32 mouse cellular contexts compared by ENCODE assay signal in genomic region chr17:5264783-5265182, GRCm38 (mm10).
DNase-seq lines count a peak whose midpoint lies in the region; ATAC-seq and TF ChIP-seq lines count a peak whose summit lies in the region.
"Had no signal": no experiment of that assay in that cellular context is flagged by ENCODE, and none has a peak within 500 bp of the region (broad histone marks: within the 10 kb centered on the region; RNA-seq: fewer than 3 reads in every experiment).

No protein-coding gene starts in this region.

- DNase-seq in adrenal gland, postnatal 14 days: peak; percentile 37
- DNase-seq in adrenal gland, postnatal 10 days: no peak
- DNase-seq in lung, postnatal 0 days (ENCODE audit: low spot score): no peak
- DNase-seq in lung, adult 2 months: no peak
- peak; percentile 37 for DNase-seq in lung, postnatal 25 days (ENCODE audit: low spot score)
- no peak for DNase-seq in retina, embryonic 14.5 days (ENCODE audit: low spot score)
- DNase-seq: adrenal gland, adult 8-10 months; B cell, adult 2 months; cerebellum, adult 11 months; cerebellum, adult 2 months; cerebellum, adult 9-11 months; cerebellum, postnatal 25 days; embryo, embryonic 11 days; gastrocnemius, postnatal 25 days; heart, adult 18-20 months; heart, postnatal 10 days; heart, postnatal 36 days had no signal

- H3K4me1 ChIP-seq in lung, postnatal 0 days (ENCODE audit: insufficient read depth, low read depth, low read length): peaks cover 7% of the 10 kb centered on the region; the same call in 1 of the 2 replicates
- H3K4me1 ChIP-seq in lung, adult 2 months (ENCODE audit: control insufficient read depth, insufficient read depth, low read length): peaks cover 9% of the 10 kb centered on the region
- peaks cover 15% of the 10 kb centered on the region for H3K4me1 ChIP-seq in hindbrain, embryonic 16.5 days (ENCODE audit: control insufficient read depth, insufficient read depth, low read depth, low read length)
- H3K4me1 ChIP-seq: hindbrain, embryonic 10.5 days had no signal

- H3K9ac ChIP-seq in lung, postnatal 0 days (replicated peaks; ENCODE audit: low read depth): no peak overlapping the region
- no peak overlapping the region for H3K9ac ChIP-seq in hindbrain, embryonic 16.5 days (ENCODE audit: low read depth, low read length)
- H3K9ac ChIP-seq: embryonic facial prominence, embryonic 13.5 days; forebrain, embryonic 12.5 days; forebrain, embryonic 15.5 days; heart, embryonic 12.5 days; heart, embryonic 15.5 days; hindbrain, embryonic 13.5 days had no signal

- WGBS in lung, postnatal 0 days: 64% methylated on average over 3 of the region's 3 CpGs
- WGBS in lung, adult 2 months: 73% methylated on average over 3 of the region's 3 CpGs
- 83% methylated on average over 3 of the region's 3 CpGs for WGBS in hindbrain, embryonic 16.5 days

- peak; percentile 20; the same call in 1 of the 2 replicates for ATAC-seq in lung, postnatal 0 days
- peak; percentile 79 for ATAC-seq in megakaryocyte-erythroid progenitor cell, adult 5-6 weeks (replicated peaks; ENCODE audit: low FRiP score, low TSS enrichment, poor library complexity, severe bottlenecking)
- no peak for ATAC-seq in hindbrain, embryonic 16.5 days
- ATAC-seq: forebrain, embryonic 15.5 days; hindbrain, postnatal 0 days; Patski had no signal

- TF ChIP-seq EP300 in lung, postnatal 0 days (IDR thresholded peaks at IDR 0.05): no peak

- no peak overlapping the region for H3K27ac ChIP-seq in lung, postnatal 0 days (ENCODE audit: low read length)
- H3K27ac ChIP-seq in hindbrain, embryonic 16.5 days (ENCODE audit: low read depth, low read length): no peak overlapping the region
- H3K27ac ChIP-seq: embryonic facial prominence, embryonic 10.5 days; embryonic facial prominence, embryonic 13.5 days; forebrain, embryonic 12.5 days; forebrain, embryonic 15.5 days; heart, embryonic 15.5 days; hindbrain, embryonic 10.5 days; hindbrain, embryonic 13.5 days; hindbrain, postnatal 0 days had no signal

- no peaks in the 10 kb centered on the region for H3K9me3 ChIP-seq in lung, postnatal 0 days (ENCODE audit: low read length)
- H3K9me3 ChIP-seq in hindbrain, embryonic 16.5 days (ENCODE audit: control insufficient read depth, low read length): no peaks in the 10 kb centered on the region
- H3K9me3 ChIP-seq: embryonic facial prominence, embryonic 10.5 days; embryonic facial prominence, embryonic 13.5 days; forebrain, embryonic 12.5 days; forebrain, embryonic 15.5 days; G1E; heart, embryonic 12.5 days; heart, embryonic 15.5 days; hindbrain, embryonic 10.5 days; hindbrain, embryonic 13.5 days had no signal

- H3K4me3 ChIP-seq in lung, postnatal 0 days (ENCODE audit: low read depth, low read length): no peak overlapping the region
- no peak overlapping the region for H3K4me3 ChIP-seq in lung, adult 2 months (replicated peaks; ENCODE audit: extremely low read depth, low read depth, low read length)
- no peak overlapping the region for H3K4me3 ChIP-seq in hindbrain, embryonic 16.5 days (ENCODE audit: low read length)
- H3K4me3 ChIP-seq: embryonic facial prominence, embryonic 10.5 days; embryonic facial prominence, embryonic 13.5 days; erythroblast, embryonic 14.5 days; forebrain, embryonic 12.5 days; forebrain, embryonic 15.5 days; heart, embryonic 12.5 days; heart, embryonic 15.5 days; hindbrain, embryonic 10.5 days; hindbrain, embryonic 13.5 days had no signal

- no peak for TF ChIP-seq POLR2A in lung, adult 2 months (IDR thresholded peaks at IDR 0.05; ENCODE audit: borderline replicate concordance, extremely low read depth, low read depth, low read length)

- TF ChIP-seq CTCF in lung, postnatal 0 days (IDR thresholded peaks at IDR 0.05): no peak
- no peak for TF ChIP-seq CTCF in lung, adult 2 months (IDR thresholded peaks at IDR 0.05; ENCODE audit: insufficient read depth, low read length)

- no peak overlapping the region for H3K4me2 ChIP-seq in lung, postnatal 0 days (replicated peaks; ENCODE audit: low read depth, low read length)
- H3K4me2 ChIP-seq in hindbrain, embryonic 16.5 days (ENCODE audit: low read length): no peak overlapping the region
- H3K4me2 ChIP-seq: embryonic facial prominence, embryonic 13.5 days; forebrain, embryonic 12.5 days; forebrain, embryonic 15.5 days; heart, embryonic 12.5 days; heart, embryonic 15.5 days; hindbrain, embryonic 13.5 days had no signal

- H3K36me3 ChIP-seq in lung, postnatal 0 days (ENCODE audit: insufficient read depth, low read length): peaks cover 3% of the 10 kb centered on the region; the same call in 1 of the 2 replicates
- peaks cover 7% of the 10 kb centered on the region for H3K36me3 ChIP-seq in hindbrain, embryonic 16.5 days (ENCODE audit: control insufficient read depth, insufficient read depth, low read length)
- H3K36me3 ChIP-seq: heart, embryonic 15.5 days had no signal

- H3K27me3 ChIP-seq in lung, postnatal 0 days (replicated peaks; ENCODE audit: insufficient read depth, low read length): no peaks in the 10 kb centered on the region
- no peaks in the 10 kb centered on the region for H3K27me3 ChIP-seq in hindbrain, embryonic 16.5 days (replicated peaks; ENCODE audit: control insufficient read depth, insufficient read depth, low read length)
- H3K27me3 ChIP-seq: CH12.LX; embryonic facial prominence, embryonic 13.5 days; forebrain, embryonic 12.5 days; forebrain, embryonic 15.5 days; heart, embryonic 12.5 days; heart, embryonic 15.5 days; hindbrain, embryonic 13.5 days; Patski had no signal

Comparison
In these comparisons a context has a peak if more than half of its experiments do, and no peak if none do; other contexts are left out.
1. DNase-seq: peak in adrenal gland, postnatal 14 days (single experiment) and lung, postnatal 25 days (single experiment); none in adrenal gland, postnatal 10 days (single experiment), lung, postnatal 0 days (single experiment), lung, adult 2 months (single experiment) and retina, embryonic 14.5 days (single experiment).